Mouse (Mus musculus) cerebellum, adult 2 months (tissue): Measurements from ENCODE around the gene Odf2l. TPM values are rescaled to one million over a fixed set of nuclear protein-coding genes. Genes with fewer than 3 reads are reported as not detected.

Experiments used
- DNase-seq, 2 experiments: peaks; one replicate each; pipeline ENCODE4 v3.0.0; 2021
- H3K27ac ChIP-seq: fragments of 200-500 bp; 2 replicates; pipeline ENCODE4 v1.5.1; 2012; ENCODE audit warnings: low read length, control low read depth, inconsistent platforms; ENCODE audit not compliant: insufficient read depth
- H3K27me3 ChIP-seq: fragments of 200-500 bp; 2 replicates; pipeline ENCODE4 v1.6.1; 2012; ENCODE audit warnings: inconsistent platforms, mild to moderate bottlenecking, low read length, moderate library complexity; ENCODE audit not compliant: control insufficient read depth, insufficient read depth
- H3K4me1 ChIP-seq: fragments of 200-500 bp; 2 replicates; pipeline ENCODE4 v1.6.1; 2011; ENCODE audit warnings: low read length; ENCODE audit not compliant: control insufficient read depth, insufficient read depth
- H3K4me3 ChIP-seq: fragments of 200-500 bp; replicated peaks from 2 replicates; pipeline ENCODE3; 2011; ENCODE audit warnings: mild to moderate bottlenecking, low read depth, low read length, control low read depth; ENCODE audit not compliant: insufficient read depth
- CTCF ChIP-seq: fragments of 200-500 bp; IDR thresholded peaks from 2 replicates; pipeline ENCODE4 v1.5.1; 2011; ENCODE audit warnings: low read depth, mild to moderate bottlenecking, control low read depth, low read length, moderate library complexity, borderline replicate concordance; ENCODE audit not compliant: insufficient read depth
- POLR2A ChIP-seq: fragments of 200-500 bp; IDR thresholded peaks from 2 replicates; pipeline ENCODE4 v1.6.1; 2011; ENCODE audit warnings: low read length, control low read depth, borderline replicate concordance; ENCODE audit not compliant: insufficient read depth
- WGBS: fragments of 180-500 bp; shearing (Covaris S2); methylation state at CpG from one replicate; pipeline ENCODE4 v1.1.7; 2018; 5-methylcytosine and 5-hydroxymethylcytosine counted together
- polyA plus RNA-seq: library from polyadenylated mRNA; depleted of rRNA; stranded (reverse); fragments of >200 nt; gene quantifications from 2 replicates; pipeline ENCODE4 v1.2.3, GENCODE M21; 2012; rRNA removed

Gene Odf2l
- 10.5 and 12.9 TPM in 2 replicates for polyA plus RNA-seq

GRCm38 (mm10) chr3:145118254-145119001, at the start of gene Odf2l:
Gene Odf2l (plus strand): TSS chr3:145118588.
- peak within 1 kb of the TSS; percentile 87 for H3K27ac ChIP-seq
- peak within 1 kb of the TSS; percentile 77 for H3K4me3 ChIP-seq
- H3K27me3 ChIP-seq: no peaks in the 10 kb centered on the region
- no peaks in the 10 kb centered on the region for H3K4me1 ChIP-seq
- WGBS: under 1% methylated on average over 57 of the region's 57 CpGs
- peak; percentile 97 to 99 for DNase-seq
- no peak for TF ChIP-seq CTCF
- TF ChIP-seq POLR2A: peak; percentile 73; the same call in 1 of the 2 replicates

DNA sequence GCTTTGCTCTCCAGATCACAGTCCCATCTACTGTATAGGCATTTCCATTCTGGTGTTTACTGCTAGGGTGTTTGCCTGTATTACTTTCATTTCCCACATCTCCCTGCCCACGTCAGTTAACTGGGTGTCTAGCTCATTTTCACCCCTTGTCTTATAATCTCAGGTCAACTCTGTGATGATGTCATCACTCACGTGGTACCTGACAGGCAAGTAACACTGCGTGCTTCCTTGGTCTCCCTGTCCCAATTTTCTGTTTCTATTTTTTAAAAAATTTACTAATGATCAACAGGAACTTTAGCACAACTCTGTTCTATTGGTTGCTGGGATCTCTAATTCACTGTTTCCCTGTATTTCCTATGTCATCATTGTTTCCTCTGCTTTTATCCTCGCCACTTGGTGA, 49.4 kb upstream of the Odf2l start:
- H3K27ac ChIP-seq: no peak overlapping the region
- H3K4me3 ChIP-seq: no peak overlapping the region
- no peak for DNase-seq
- no peaks in the 10 kb centered on the region for H3K27me3 ChIP-seq
- 80% methylated on average over 4 of the region's 4 CpGs for WGBS
- TF ChIP-seq CTCF (no peak), POLR2A (no peak)
- no peaks in the 10 kb centered on the region for H3K4me1 ChIP-seq

DNA sequence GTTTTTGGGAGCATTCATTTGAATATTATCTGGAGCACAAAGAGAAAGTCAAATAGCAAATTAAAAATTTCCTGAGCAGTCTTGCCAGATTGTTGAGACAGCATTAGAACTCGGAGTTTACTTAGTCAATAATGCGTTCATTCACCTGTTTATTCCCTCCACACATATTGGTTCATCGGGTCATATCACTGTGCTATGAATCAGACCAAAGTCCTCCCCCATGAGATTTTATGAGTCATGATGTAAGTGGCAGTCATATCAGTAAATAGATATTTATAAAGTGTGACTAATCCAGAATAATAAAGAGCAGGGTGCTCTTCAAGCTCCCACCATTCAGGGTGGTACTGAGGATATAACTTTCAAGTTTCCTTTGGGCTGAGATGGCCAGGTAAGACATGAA, 46.0 kb upstream of the Odf2l start:
- no peaks in the 10 kb centered on the region for H3K4me1 ChIP-seq
- no peak for TF ChIP-seq POLR2A
- H3K27ac ChIP-seq: no peak overlapping the region
- H3K4me3 ChIP-seq: no peak overlapping the region
- DNase-seq: no peak
- no peaks in the 10 kb centered on the region for H3K27me3 ChIP-seq
- 93% methylated on average over 3 of the region's 3 CpGs for WGBS

DNA sequence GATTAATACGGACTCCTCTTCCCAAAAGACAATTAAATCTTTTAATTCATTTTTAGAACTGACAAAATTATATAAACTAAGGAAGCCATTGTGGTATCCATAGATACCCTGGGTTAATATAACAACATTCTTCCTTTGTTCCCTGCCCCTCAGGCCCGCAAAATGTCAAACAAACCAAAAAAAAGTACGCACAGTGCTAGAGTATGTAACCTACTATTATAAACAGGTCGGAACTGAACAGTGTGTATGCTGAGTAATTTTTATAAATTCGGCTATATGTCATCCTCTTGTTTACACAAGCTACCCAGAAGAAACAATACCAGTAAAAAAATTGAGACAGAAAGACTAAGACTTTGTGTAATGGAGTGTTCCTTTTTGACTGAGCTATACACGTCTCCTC, 40.0 kb upstream of the Odf2l start:
- H3K27me3 ChIP-seq: no peaks in the 10 kb centered on the region
- no peak overlapping the region for H3K27ac ChIP-seq
- TF ChIP-seq CTCF (no peak), POLR2A (no peak)
- no peaks in the 10 kb centered on the region for H3K4me1 ChIP-seq
- H3K4me3 ChIP-seq: no peak overlapping the region
- 82% methylated on average over 6 of the region's 6 CpGs for WGBS
- no peak for DNase-seq

DNA sequence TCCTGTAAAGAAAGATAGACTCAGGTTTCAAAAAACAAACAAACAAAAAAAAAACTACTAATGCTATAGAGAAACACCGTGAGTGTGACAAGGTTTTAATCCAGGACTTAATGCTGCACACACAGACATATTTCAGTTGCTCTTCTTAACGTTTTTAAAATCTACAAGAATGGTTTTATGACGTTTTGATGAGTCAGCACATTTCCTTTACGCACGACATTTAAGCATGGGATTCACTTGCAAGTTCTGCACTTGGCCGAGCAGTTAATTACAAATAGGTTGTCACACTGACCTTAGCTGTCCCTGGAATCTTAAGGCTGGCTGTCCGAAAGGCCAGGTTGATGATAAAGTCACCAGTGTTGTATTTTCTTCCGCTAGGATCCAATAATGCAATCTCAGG, 37.5 kb upstream of the Odf2l start:
- Histone ChIP-seq H3K27ac (no peak overlapping the region), H3K4me3 (no peak overlapping the region), H3K4me1 (no peaks in the 10 kb centered on the region), H3K27me3 (no peaks in the 10 kb centered on the region)
- no peak for TF ChIP-seq CTCF
- no peak for TF ChIP-seq POLR2A
- no peak for DNase-seq
- 81% methylated on average over 8 of the region's 8 CpGs for WGBS

GRCm38 (mm10) chr3:145083081-145083480, 35.3 kb upstream of the Odf2l start:
- 63% methylated on average over 1 of the region's 1 CpGs for WGBS

DNA sequence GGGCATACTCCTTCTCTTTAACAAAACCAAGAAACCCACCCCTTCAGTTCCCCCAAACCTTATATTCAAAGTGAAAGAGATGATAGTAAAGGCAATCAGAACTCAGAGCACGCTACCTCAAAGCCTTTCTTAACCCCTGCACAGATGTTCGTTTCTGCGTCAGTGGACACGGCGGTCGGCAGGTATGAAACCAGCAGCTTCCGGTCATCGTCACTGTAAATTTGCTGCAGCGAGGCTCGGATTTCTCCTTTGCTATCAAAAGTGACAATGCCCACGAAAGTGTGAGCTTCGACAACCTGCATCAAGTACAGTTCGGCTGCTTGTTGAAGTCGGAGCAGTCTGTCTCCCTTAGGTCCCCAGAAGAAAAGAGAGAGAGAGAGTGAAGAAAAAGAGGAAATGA, 32.2 kb upstream of the Odf2l start:
- TF ChIP-seq POLR2A: no peak
- TF ChIP-seq CTCF: no peak
- Histone ChIP-seq H3K27ac (no peak overlapping the region), H3K27me3 (no peaks in the 10 kb centered on the region), H3K4me3 (no peak overlapping the region), H3K4me1 (no peaks in the 10 kb centered on the region)
- DNase-seq: no peak
- WGBS: 92% methylated on average over 14 of the region's 14 CpGs

More at GRCm38 (mm10) chr3:145083081-145083480, 35.3 kb upstream of the Odf2l start:
- Histone ChIP-seq H3K4me3 (no peak overlapping the region), H3K4me1 (no peaks in the 10 kb centered on the region), H3K27ac (no peak overlapping the region), H3K27me3 (no peaks in the 10 kb centered on the region)
- TF ChIP-seq POLR2A (no peak), CTCF (no peak)
- DNase-seq: no peak

DNA sequence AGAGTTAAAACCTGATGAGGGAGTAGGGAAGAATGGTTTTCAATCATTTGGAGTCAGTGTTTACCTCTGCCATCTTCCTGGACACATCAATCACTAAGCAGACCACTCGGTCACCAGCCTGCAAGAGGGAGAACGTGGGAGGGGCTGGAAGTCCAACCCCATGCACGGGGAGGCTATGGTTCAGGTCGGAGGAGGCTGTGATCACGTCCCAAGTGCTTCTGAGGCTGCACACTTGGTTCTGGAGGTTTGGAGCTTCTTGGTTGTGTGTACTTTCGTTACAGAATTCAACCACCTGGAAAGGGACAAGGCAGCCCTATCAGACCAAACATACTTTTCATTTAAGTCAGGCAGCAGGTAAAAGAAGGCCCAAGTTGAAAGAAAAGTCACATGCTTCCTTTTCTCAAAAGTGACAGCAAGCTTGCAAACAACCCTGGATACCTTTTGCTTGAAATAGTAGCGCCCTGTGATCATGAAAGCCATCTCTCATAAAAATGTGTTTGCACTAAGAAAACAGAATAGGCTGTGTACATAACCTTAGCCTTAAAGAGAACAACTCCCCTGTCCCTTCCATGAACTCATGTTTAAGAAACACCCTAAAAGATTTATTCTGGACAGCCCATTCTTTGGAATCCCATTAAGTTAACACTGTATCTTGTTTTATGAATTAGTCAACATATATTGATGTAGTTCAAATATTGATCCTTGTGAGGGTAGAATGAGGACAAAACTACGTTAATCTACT, 30.4 kb upstream of the Odf2l start:
- 74% methylated on average over 8 of the region's 8 CpGs for WGBS
- no peak overlapping the region for H3K4me3 ChIP-seq
- TF ChIP-seq POLR2A (no peak), CTCF (no peak)
- H3K27me3 ChIP-seq: no peaks in the 10 kb centered on the region
- DNase-seq: no peak
- no peaks in the 10 kb centered on the region for H3K4me1 ChIP-seq
- no peak overlapping the region for H3K27ac ChIP-seq
